Mouse (Mus musculus): ENCODE measurements around the gene Bmp2. TPM values are rescaled to one million over a fixed set of nuclear protein-coding genes. Genes with fewer than 3 reads are reported as not detected.
A peak's percentile ranks its signal among the peaks of the same experiment; 100 is the strongest.

Gene Bmp2
- total and polyA plus RNA-seq, 3 experiments = 0.96 to 1.8 (median 1.6) TPM

DNA sequence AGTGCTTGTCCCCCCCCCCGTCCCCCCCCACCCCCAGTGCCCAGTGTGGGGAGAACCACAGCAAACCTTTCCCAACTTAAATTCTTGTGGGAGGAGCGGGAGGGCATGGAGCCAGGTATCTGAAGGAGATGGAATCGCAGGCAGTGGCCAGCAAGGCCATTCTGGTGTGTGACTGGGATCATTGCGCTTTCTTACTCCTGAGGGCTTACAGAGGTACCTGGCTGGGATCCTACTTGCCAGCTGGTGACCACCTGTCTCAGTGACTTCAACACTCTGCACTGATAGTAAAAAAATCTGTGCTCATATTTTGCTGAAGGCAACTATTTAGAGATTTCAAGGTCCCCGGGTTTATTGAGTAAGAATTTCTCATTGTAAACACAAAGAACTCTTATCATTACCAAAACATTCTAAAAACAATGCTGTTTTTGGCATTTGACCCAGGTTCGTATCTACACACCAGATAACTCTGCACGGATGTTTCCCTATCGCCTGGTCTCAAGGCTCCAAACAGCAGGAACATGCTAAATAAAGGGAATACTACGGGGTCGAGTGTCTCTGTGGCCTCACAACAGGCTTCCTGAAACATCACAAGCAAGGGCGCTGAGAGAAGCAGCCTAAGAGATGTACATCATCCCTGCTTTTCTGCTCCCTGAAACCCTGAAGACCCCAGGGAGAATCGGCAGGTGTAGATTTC is 39.8 kb downstream of the Bmp2 start:
- DNase-seq = peak; percentile 9 to 20
- 25% methylated on average over 12 of the region's 12 CpGs for WGBS
- intact Hi-C loops (cut with DNase I) = no loop called here

More for the DNA sequence above, 39.8 kb downstream of the Bmp2 start:
- Histone ChIP-seq H3K9ac (ENCODE audit: low read depth, low read length) (no peak overlapping the region), H3K4me3 (no peak overlapping the region), H3K27ac (no peak overlapping the region), H3K4me1 (ENCODE audit: control insufficient read depth, insufficient read depth, low read length) (peaks cover 1% of the 10 kb centered on the region), H3K79me2 (replicated peaks; ENCODE audit: control insufficient read depth, insufficient read depth, low read length) (no peaks in the 10 kb centered on the region), H3K27me3 (ENCODE audit: control insufficient read depth, insufficient read depth, low read length) (no peaks in the 10 kb centered on the region), H3K36me3 (ENCODE audit: control insufficient read depth, insufficient read depth, low read length) (no peaks in the 10 kb centered on the region)
- TF ChIP-seq POLR2A (IDR thresholded peaks at IDR 0.05; ENCODE audit: insufficient read depth, low read depth, low read length) = no peak
- no peak for TF ChIP-seq CTCF (IDR thresholded peaks at IDR 0.05)
- no peak for TF ChIP-seq EP300 (IDR thresholded peaks at IDR 0.05; ENCODE audit: insufficient read depth, low read depth, low read length)

Small RNA genes lying within 50 kb of the gene (microRNA-seq; reads per million reads assigned to microRNA genes)
- 0 reads per million in 2 experiments for gene Mir3090

Measured in heart, adult 2 months (tissue).